Mouse (Mus musculus) olfactory bulb, adult 2 months (tissue): ENCODE measurements at regions not wholly inside any gene's neighbourhood (a gene's known extent, or its start where the extent isn't known, plus 50 kb on each side); places are given as distances from the start of the nearest gene placed in this dataset.

ENCODE experiments used
- CTCF ChIP-seq: fragments of 200-500 bp; IDR thresholded peaks from 2 replicates; pipeline ENCODE4 v1.5.1; 2012; ENCODE audit warnings: low read depth, mild to moderate bottlenecking, low read length, moderate library complexity; ENCODE audit not compliant: insufficient read depth
- POLR2A ChIP-seq: fragments of 200-500 bp; IDR thresholded peaks from 2 replicates; pipeline ENCODE4 v1.6.1; 2012; ENCODE audit warnings: mild to moderate bottlenecking, low read depth, low read length, moderate library complexity; ENCODE audit not compliant: insufficient read depth

DNA sequence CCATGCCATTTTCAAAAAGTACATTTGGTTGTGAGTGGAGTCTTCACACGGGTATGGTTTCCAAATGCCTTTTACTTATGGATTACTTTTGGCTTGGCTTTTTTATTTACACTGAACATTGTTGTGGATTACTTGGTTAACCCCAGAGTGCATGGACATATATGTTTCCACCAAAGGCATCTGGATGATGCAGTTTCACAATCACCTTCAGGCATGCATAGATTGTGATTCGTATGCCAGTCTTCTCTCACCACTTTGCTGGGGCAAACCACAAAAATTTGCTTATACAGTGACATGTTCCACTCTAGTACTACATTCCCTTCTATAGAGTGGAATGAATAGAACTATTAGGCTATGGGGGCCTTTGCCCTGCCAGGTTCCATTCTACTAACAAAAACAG, 278.4 kb upstream of the Gm9747 start:
- TF ChIP-seq CTCF (no peak), POLR2A (no peak)
